Mouse (Mus musculus): Measurements from ENCODE around the gene Gm42674. TPM values are rescaled to one million over a fixed set of nuclear protein-coding genes. Genes with fewer than 3 reads are reported as not detected.

Gm42674 gene
- total RNA-seq (2021), result not detected
- long read RNA-seq, experiment 1, result 0 reads
- long read RNA-seq, experiment 2, result 0 reads

DNA sequence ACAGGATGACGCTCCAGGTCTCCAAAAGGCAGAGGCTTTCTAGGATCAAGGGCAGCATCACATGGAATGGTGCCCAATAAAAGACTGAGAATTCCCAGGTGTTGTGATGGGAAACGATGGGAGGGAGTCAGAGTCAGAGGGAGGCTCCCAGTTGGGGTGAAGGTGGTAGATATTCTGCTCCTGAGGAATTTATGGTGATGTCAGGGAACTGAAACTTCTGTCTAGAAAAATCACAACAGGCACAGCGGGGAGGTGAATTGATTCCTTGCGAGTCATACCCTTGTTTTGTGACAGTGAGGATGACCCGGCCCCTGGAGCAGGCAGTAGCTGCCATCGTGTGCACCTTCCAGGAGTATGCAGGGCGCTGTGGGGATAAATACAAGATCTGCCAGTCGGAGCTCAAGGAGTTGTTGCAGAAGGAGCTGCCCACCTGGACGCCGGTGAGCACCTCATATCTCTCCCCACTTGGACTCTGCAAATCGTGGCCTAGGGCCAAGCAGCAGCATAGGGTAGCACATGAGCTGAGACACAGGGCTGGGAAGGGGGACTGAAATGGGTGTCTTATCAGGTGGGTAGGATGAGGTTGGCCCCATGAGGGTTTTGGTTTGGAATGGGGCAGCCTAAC, at the start of gene Gm42674:
Gene Gm42674 (plus strand): TSS at position 419 of the 625 bp plus-strand sequence.
- no peak for DNase-seq

DNA sequence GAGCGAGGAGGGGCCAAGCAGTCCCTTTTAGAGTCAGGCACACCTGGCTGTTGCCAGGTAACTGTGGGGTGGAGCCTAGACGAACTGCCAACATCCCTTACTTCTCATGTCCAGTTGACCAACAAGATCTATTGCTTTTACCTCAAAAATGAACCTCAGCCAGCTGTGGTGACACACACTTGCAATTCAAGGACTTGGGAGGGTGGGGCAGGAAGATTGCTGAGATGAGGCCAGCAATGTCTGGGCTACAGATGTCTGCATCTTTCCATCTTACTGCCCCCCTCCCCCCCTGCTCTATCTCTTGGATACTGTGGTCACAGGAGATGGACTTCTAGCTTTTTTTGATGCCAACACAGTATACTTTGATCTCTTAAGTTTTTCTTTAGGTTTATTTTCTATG, 49.5 kb upstream of the Gm42674 start:
- no peak for DNase-seq

DNA sequence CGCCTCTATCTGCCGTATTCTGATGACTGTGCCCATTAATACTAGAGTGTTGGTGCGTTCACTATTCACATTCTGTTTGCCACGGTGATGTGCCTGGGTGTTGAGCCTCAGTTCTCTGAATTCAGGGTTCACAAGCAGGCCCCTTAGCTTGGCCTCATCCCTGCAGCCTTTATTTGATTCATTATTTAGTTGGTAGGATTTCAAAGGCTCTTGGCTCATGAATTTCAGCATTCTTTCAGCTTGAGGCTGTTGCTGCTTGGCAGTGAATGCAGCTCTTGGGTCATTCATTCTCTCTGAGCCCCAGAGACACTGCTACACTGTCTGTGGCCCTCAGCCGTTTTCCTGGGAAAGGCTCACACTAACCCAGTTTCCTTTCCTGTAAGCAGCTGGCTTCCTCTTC, 45.8 kb upstream of the Gm42674 start:
- DNase-seq, result peak; percentile 36

DNA sequence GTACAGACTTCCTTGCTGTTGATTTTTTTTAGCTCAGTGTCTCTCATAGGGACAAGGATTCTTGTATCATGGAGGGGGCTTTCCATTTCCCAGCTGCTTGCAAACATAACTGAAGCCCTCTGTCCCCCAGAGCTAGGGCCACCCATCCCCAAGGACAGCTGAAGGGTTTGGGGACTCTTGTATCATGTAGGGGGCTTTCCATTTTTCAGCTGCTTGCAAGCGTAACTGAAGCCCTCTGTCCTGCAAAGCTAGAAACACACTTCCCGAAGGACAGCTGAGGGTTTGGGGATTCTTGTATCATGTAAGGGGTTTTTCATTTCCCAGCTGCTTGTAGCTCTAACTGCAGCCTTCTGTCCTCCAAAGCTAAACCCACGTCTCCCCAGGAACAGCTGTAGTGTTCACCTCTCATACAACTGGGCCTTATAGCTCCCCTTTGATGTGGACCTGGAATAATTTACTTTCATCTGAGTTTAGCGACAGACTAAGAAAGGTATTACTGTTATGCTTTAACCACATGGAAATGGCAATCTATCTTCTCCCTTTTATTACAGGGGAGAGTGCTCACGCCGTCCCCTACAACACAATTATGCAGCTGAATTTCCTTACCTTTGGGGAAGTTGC, 41.6 kb upstream of the Gm42674 start, which contains the start of gene S100a3:
Gene S100a3 (plus strand): TSS at position 571 of the 621 bp plus-strand sequence.
- no peak for DNase-seq

GRCm38 (mm10) chr3:90574691-90575090, 27.0 kb upstream of the Gm42674 start:
- peak; percentile 53 for DNase-seq

DNA sequence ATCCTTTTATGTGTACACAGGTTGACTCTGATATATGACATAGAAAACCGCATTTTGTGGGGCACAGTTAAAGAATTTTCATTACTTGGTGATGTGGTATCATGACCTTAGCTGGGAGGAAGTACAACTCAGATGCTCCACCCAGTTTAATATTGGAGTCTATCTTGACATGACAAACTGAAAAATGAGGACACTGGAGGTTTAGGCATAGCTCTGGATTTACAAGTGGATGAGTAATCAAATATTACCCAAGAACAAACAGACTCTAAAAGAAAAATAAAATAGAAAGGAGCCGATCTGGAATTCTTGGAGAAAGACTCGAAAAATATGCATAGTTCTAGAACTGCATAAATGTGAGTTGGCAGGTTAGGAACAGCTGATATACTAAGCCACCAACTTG, 26.4 kb upstream of the Gm42674 start:
- no peak for DNase-seq

DNA sequence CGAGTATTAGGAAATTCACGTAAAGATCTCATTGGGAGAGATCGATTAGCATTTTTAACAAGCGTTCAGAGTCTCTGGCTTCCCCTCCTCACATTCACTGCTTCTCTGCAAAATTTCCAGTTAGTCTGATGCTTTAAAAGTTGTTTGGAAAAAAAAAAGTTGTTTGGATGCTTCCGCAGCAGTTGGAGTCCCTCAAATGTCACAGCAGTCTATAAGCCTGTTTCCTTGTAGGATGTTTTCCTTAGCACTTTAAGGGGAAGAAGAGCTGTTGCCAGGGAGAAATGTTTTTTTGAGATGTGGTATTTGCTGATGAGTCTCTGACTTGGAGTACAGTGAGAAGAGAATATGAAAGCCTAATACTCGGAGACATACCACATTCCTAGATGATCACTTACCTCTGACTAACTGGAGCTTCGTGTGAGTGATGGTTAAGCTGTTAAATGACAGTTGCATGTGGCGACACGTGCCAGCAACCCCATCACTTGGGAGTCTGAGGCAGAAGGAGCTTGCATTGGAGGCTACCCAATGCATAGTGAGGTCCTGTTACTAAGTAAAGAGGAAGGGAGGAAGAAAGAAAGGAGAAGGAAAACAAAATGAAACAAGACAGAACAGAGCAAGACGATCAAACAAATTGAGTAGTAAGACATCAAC, 25.2 kb upstream of the Gm42674 start:
- no peak for DNase-seq

DNA sequence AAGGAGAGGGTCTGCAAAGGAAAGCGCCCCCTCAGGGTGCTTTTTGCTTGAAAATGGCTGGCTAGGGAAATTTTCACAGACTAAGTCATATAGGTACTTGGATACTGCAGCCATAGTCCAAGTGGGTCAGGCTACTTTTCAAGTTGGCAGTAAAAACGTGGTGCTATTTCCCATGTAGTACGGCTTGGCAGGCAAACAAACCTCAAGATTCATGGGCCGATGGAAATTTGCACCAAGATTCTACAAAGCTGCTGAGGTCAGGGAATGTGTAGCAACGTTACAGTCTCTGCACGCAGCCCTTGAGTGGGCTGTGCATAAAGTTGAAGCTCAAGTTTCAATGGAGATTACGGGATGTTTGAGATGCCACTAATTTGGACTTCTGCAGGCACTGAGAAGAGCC, 22.3 kb upstream of the Gm42674 start:
- DNase-seq, result peak; percentile 40

GRCm38 (mm10) chr3:90581141-90581540, 20.6 kb upstream of the Gm42674 start:
- no peak for DNase-seq

DNA sequence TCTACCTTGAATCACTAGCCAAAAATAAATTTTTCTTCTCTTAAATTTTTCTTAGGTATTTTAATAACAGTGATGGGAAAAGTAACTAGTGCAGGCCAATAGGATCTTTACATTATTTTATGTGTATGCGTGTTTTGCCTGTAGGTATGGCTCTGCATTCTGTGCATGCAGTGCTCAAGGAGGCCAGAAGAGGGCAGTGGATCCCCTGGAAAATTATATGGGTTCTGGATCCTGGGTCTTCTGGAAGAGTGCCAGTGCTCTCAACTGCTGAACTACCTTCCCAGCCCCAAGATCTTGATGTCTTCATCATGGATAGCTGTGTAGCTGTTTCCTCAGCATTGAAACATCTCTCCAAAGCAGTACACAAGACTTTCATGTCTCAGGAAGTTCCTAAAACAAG, 19.5 kb upstream of the Gm42674 start:
- no peak for DNase-seq

- DNase-seq, result no peak
These were observed 19.1 kb upstream of the Gm42674 start for GRCm38 (mm10) chr3:90582556-90582955.

DNA sequence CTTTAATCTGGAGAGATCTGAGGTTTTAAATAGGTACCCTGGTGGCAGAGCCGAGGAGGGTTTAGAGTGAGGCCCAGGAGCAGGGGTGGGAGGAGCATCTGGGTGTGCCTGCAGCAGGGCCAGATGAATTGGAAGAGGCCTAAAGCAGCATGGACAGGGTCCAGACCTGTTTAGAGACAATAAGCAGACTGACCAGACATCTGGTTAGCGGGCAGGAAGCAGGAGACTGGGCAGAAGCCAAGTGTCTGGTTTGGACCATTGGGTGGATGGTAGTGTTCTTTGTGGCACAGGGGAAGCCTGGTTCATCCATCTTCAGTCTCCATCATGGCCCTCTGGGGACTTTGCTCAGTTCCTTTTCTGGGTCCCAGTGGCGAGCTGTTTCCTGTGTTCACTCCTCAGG, 17.8 kb upstream of the Gm42674 start:
- DNase-seq, result peak; percentile 46

- peak; percentile 75 for DNase-seq
These were observed 16.1 kb upstream of the Gm42674 start for GRCm38 (mm10) chr3:90585595-90585994.

DNA sequence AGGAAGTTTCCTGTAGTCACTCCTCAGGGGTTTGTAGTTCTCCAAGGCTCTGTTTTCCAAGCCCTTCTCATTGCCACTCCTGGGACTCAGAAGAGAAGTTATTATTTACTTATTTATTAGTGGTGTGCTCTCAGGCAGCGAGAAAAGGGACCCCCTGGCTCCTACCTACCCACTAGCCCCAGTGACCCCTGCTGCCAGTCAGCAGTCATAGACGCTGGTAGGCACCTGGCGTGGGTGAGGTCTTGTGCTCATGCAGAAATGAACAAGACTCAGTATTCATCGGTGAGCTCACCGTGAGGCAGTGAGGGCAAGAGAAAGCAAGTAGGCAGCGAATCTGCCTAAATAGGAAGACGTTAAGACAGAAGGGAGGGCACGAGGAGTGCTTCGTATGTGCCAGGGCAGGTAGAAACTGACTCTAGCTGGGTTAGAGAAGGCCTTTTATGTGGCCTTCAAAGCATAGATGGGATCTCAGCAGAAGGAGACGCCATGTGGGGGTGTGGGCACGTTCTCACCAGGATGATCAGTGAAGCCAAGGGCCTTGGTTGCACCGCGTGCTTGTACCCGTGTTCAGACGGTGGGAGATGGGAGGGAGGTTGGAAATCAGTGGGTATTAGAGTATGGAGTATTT, 15.6 kb upstream of the Gm42674 start:
- no peak for DNase-seq

DNA sequence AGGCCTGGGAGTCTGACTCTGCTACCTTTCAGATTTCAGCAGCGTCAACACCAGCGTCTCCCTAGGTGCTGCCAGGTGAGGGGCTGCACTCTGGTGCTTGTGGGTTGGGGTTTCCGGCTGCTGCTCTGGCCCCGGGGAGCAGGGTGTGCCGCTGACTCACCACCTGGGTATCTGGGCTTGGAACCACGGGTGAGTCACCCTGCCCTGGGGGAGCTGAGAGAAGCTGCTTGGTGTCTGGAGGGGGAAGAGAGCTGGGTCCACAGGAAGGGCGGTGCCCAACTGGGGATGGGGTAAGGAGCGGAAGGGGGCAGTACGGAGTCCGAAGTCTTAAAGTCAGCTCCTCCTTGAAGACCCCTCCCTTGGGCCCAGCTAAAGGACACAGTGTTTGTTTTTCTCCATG, 14.8 kb upstream of the Gm42674 start:
- peak; percentile 82 for DNase-seq

- DNase-seq, result peak; percentile 34
These were observed 14.2 kb upstream of the Gm42674 start for GRCm38 (mm10) chr3:90587361-90588101.

DNA sequence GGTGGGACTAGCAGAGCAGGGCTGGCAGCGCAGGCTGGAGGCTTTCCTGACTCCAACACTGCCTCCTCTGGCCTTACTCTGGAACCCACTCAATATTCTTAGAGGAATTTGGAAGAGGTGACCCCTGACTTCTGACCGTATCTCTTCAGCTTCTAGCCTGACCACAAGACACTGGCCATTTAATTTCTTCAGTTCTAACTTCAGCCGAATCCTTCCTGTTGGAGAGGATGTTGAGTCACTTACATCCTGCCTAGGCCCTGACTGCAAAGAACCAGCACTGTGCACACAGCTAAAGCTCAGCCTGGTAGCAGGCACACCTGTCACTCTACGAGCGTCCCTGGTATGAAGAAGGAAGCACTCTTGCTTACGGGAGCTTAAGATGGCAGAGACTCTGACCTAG, 12.3 kb upstream of the Gm42674 start:
- no peak for DNase-seq

- no peak for DNase-seq
These were observed 11.8 kb upstream of the Gm42674 start, which contains the start of gene S100a2 for GRCm38 (mm10) chr3:90589947-90590346. Gene S100a2, plus strand, starts transcription at chr3:90590247.

- DNase-seq, result no peak
These were observed 7.2 kb upstream of the Gm42674 start for GRCm38 (mm10) chr3:90594466-90594865.

DNA sequence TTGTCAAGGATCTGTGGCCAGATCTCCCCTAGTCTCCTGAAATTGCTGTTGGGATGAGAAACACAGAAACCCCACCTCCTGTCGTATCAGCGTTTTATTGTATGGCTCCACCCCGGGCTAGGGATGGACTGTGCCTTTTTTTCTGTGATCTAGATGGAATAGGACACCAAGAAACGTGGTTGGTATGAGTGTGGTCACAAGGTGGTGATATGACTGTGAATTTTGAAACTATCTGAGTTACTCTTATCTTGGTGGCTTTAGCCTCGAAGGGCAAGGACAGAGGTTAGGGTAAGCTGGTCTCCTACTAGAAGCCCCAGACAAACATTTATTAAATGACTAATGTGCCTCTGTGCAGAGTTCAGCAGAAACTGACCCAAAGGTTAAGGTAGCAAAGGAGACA, 6.1 kb upstream of the Gm42674 start:
- DNase-seq, result no peak

DNA sequence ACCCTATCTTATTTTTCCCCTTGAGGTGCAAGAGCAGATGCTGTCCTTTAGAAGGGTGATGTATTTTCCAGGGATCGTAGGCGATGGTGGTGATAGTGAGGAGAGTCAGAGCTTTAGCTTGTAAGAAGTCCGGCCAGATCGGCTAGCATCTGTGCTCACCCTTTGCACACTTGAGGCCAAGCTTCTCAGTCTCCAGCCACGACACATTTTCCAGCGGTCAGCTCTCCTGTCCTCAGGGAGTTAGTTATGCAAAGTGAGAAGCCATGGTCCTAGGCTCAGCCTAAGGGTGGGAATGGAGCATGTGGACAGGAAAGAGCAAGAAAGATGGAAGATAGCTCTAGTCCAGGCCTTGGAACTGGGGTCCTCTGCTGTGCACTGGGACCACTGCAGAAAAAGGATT, 4.9 kb upstream of the Gm42674 start:
- DNase-seq, result peak; percentile 40

- no peak for DNase-seq
These were observed 4.0 kb upstream of the Gm42674 start for GRCm38 (mm10) chr3:90597736-90598135.

Measured in adrenal gland, postnatal 10 days (tissue).